Mouse (Mus musculus) C2C12 (cell line): ENCODE results near the gene C1qtnf1.

Source experiments
- CTCF ChIP-seq: IDR thresholded peaks from one replicate; pipeline ENCODE4 v1.5.1; 2011; ENCODE audit not compliant: control insufficient read depth, insufficient read depth, insufficient read length
- FOSL1 ChIP-seq: IDR thresholded peaks from one replicate; pipeline ENCODE4 v1.8.0; 2011; ENCODE audit warnings: mild to moderate bottlenecking, low read length; ENCODE audit not compliant: poor library complexity, insufficient read depth, severe bottlenecking
- MYOG ChIP-seq: IDR thresholded peaks from one replicate; pipeline ENCODE4 v1.6.1; 2011; ENCODE audit not compliant: control insufficient read depth, insufficient read length; ENCODE audit errors: extremely low read depth
- USF1 ChIP-seq: IDR thresholded peaks from one replicate; pipeline ENCODE4 v1.6.1; 2011; ENCODE audit warnings: low read depth, mild to moderate bottlenecking, control low read depth, moderate library complexity

DNA sequence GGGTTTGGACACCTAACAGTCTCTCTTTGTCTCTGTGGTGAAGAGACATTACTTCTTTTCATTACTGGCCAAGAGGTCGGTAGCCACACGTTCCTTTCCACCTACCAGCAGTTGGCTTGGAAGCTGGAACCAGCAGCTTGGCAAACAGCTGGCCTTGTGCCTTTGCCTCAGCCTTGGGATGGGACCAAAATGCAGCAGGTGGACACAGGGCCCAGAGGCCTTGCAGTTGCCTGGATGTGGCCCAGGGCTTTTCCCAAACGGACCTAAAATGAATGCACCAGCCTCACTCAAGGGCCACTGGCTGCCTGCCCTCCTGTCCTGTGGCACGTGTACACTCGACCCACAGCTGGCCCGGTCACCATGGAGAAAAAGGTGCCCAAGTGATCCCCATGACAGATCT, 23.2 kb downstream of the C1qtnf1 start:
- TF ChIP-seq CTCF (no peak), FOSL1 (no peak), USF1 (no peak), MYOG (no peak)
